ENCODE assay signal across 10 mouse cellular contexts in the genomic region with DNA sequence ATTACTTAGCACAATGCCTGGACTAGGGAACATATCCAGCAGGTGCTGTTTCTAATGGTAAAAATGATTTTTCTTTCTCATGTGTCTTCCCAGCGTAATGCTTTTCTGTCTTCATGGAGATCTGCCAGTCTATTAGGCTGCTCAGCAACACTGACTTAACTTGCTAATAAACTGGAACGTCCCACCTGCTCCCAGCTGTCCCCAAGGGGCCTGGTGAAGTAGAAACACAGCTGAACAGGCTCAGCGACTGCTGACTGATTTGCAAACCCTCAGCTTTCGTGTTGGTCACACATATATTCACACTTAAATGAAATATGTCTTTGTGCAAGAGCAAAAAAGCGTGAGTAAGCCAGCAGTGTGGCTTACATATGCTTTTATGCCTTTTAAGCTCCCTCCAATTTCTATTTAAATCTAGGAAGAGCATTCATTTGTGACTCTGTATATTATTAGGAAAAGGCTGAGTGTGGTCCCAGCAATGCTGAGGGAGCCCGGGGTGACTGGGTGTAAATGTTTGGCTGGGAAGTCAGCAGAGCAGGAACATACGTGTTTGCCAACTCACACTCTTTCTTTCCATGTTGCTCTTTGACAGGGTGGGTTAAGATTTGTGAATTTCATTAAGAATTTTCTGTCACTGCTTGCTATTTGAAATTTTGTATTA.
DNase-seq lines count a peak whose midpoint lies in the region; ATAC-seq lines count a peak whose summit lies in the region.
"Had no signal": no experiment of that assay in that cellular context is flagged by ENCODE, and none has a peak within 500 bp of the region (broad histone marks: within the 10 kb centered on the region; RNA-seq: fewer than 3 reads in every experiment).

No protein-coding gene starts in this region.

- peak overlapping the region; percentile 15; the same call in 1 of the 2 replicates for H3K4me2 ChIP-seq in midbrain, embryonic 12.5 days (replicated peaks)

- H3K27me3 ChIP-seq in midbrain, embryonic 12.5 days, result no peaks in the 10 kb centered on the region

- H3K27ac ChIP-seq in midbrain, embryonic 12.5 days (replicated peaks), result peak overlapping the region; percentile 81
- H3K27ac ChIP-seq: left cerebral cortex, adult 2 months had no signal

- intact Hi-C loops in gastrocnemius, postnatal 14 days (cut with DNase I; ENCODE audit: low total_unique reads), result no loop called here

- no peaks in the 10 kb centered on the region for H3K9me3 ChIP-seq in midbrain, embryonic 12.5 days

- peak; percentile 96 for ATAC-seq in midbrain, embryonic 12.5 days (ENCODE audit: low FRiP score, low read depth)

- no peak overlapping the region for H3K9ac ChIP-seq in midbrain, embryonic 12.5 days (replicated peaks)

- H3K4me1 ChIP-seq in midbrain, embryonic 12.5 days, result peaks cover 4% of the 10 kb centered on the region; the same call in 1 of the 2 replicates

- no peak overlapping the region for H3K4me3 ChIP-seq in midbrain, embryonic 12.5 days
- H3K4me3 ChIP-seq: erythroblast, embryonic 14.5 days; left cerebral cortex, adult 2 months had no signal

- 31% methylated on average over 7 of the region's 7 CpGs for WGBS in midbrain, embryonic 12.5 days

- peak; percentile 65 to 83 for DNase-seq in cerebellum, postnatal 10 days
- DNase-seq in cerebellum, adult 8-10 months, result no peak
- peak; percentile 24 for DNase-seq in A20 (ENCODE audit: low read depth, low spot score)
- DNase-seq in gastrocnemius, postnatal 14 days, result peak; percentile 52
- no peak for DNase-seq in spleen, postnatal 36 days (ENCODE audit: low spot score in 2 of 2)
- no peak for DNase-seq in thymus, postnatal 0 days (ENCODE audit: low spot score)
- DNase-seq in spleen, postnatal 14 days (ENCODE audit: low spot score in 2 of 2), result no peak

- no peaks in the 10 kb centered on the region for H3K36me3 ChIP-seq in midbrain, embryonic 12.5 days

Comparison
In these comparisons a context has a peak if more than half of its experiments do, and no peak if none do; other contexts are left out.
1. DNase-seq: peak in cerebellum, postnatal 10 days (2 of 2), A20 (single experiment) and gastrocnemius, postnatal 14 days (single experiment); none in cerebellum, adult 8-10 months (single experiment), spleen, postnatal 36 days (0 of 2), thymus, postnatal 0 days (single experiment) and spleen, postnatal 14 days (0 of 2).